Mouse (Mus musculus): Measurements from ENCODE around the gene Susd6. TPM values are rescaled to one million over a fixed set of nuclear protein-coding genes. Genes with fewer than 3 reads are reported as not detected.

Susd6 gene
- polyA plus RNA-seq (2011; ENCODE audit: insufficient read depth, insufficient read length, low read depth, missing spikeins) = 56.0 and 57.0 TPM in 2 replicates

DNA sequence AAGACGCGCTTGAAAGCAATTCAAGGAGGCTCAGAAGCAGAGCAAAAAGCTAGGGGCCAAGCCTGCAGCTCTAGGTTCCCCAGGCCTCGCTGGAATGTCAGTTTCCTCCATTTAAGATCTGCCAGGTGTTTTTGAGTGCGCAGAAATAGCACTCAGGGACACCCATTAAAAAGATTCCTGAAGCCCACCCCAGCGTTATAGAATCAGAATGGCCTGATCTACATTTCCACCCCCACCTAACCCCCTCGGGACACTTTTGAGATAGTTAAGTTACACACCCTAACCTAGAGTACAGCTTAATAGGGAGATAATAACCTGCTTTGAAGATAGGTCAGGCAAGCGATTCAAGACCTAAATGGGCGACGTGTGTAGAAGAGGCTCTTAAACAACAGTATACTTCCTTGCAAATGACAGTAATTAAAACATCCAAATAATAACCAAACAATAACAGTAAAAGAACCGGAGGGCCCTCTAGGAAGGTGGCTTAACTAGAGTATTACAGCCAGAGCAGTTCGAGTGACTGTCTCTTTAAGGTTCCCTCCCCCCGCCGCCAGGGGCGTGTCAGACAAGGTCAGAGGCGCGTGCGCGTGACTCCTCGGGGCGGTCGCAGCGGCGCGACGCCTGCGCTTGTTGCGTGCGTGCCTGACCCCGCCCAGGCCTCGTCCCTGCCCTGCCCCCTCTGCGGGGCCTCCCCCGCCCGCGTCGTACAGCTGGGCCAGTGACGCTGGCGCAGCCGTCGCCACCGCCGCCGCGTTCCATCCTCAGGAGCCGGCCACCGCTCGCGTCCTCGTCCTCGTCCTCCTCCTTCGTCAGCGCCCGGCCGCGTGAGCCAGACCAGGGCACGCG is at the start of gene Susd6:
Gene Susd6 (plus strand): TSS at position 662 of the 846 bp plus-strand sequence.
- Histone ChIP-seq H3K9me3 (replicated peaks; ENCODE audit: control insufficient read depth, insufficient read depth, low read length, poor library complexity, severe bottlenecking) (no peaks in the 10 kb centered on the region), H3K9ac (ENCODE audit: low read depth, poor library complexity, severe bottlenecking) (peak within 1 kb of the TSS; percentile 96), H3K27me3 (ENCODE audit: control insufficient read depth, insufficient read depth, low read length, poor library complexity, severe bottlenecking) (no peaks in the 10 kb centered on the region), H3K36me3 (ENCODE audit: control insufficient read depth, insufficient read depth, low read length, poor library complexity, severe bottlenecking) (peaks cover 18% of the 10 kb centered on the region), H3K27ac (ENCODE audit: insufficient read depth, low read length) (peak within 1 kb of the TSS; percentile 64), H3K4me1 (ENCODE audit: control insufficient read depth, insufficient read depth, low read length) (no peaks in the 10 kb centered on the region), H3K4me3 (ENCODE audit: low read depth, low read length) (peak within 1 kb of the TSS; percentile 79)
- TF ChIP-seq EP300 (IDR thresholded peaks at IDR 0.05; ENCODE audit: insufficient read depth, low read depth, low read length) (peak; percentile 81), CTCF (IDR thresholded peaks at IDR 0.05; ENCODE audit: low read depth, low read length) (peak; percentile 2), POLR2A (IDR thresholded peaks at IDR 0.05; ENCODE audit: insufficient read depth, low read length) (peak; percentile 52)

DNA sequence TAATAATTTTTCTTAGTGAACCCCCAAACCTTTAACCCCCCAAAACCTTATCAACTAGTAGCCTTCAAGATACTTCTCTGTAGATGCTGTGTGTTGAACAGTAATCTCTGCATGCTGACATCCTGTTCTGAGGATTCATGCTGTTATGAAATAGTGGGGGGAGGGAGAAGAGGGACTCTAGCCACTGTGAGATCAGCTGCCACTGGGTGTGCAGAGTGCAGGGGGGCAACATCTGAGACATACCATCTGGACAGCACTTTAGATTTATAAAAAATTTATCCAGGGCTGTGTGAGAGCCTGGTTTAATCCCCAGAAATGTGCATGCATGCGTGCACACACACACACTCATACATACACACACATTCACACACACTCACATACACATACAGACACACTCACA is 45.7 kb upstream of the Susd6 start:
- Histone ChIP-seq H3K4me3 (ENCODE audit: low read depth, low read length) (no peak overlapping the region), H3K9ac (ENCODE audit: low read depth, poor library complexity, severe bottlenecking) (no peak overlapping the region)
- no peak for TF ChIP-seq EP300 (IDR thresholded peaks at IDR 0.05; ENCODE audit: insufficient read depth, low read depth, low read length)
- no peak for TF ChIP-seq CTCF (IDR thresholded peaks at IDR 0.05; ENCODE audit: low read depth, low read length)
- TF ChIP-seq POLR2A (IDR thresholded peaks at IDR 0.05; ENCODE audit: insufficient read depth, low read length) = no peak

DNA sequence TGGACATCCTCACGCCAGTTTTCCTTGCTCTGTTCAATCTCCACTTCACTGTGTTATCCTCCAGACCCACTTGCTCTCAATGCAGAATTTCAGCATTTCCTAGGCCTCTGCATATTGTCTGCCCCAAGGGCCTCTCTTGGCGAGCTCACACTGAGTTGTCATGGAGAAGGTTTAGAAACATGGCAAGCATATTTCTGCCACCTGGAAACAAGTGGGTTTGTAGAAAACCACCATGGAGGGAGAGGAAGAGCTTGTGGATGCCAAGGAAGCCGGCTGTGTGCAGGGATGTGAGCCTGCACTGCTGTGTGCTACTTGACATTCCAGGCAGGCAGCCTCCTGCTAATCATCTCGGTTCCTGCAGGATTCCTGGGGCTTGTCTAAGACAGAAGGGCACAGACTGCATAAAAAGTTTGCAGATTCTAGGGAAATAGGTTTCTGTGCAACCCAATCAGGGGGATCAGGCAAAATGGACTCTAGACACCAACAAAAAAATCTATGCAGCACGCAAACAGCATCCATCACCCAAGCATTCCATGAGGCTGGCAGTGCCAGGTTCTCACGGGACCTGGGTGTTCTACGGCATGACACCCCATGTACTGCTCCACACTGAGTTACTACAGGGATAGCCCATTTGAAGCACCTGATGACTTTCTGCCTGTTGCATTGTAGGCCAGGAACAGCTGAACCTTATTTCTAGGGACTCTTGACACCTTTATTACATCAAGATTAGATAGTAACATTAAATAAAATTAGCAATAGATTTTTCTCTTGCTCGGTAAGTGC is 44.1 kb upstream of the Susd6 start:
- TF ChIP-seq POLR2A (IDR thresholded peaks at IDR 0.05; ENCODE audit: insufficient read depth, low read length) = no peak
- TF ChIP-seq CTCF (IDR thresholded peaks at IDR 0.05; ENCODE audit: low read depth, low read length) = no peak
- TF ChIP-seq EP300 (IDR thresholded peaks at IDR 0.05; ENCODE audit: insufficient read depth, low read depth, low read length) = no peak
- Histone ChIP-seq H3K4me1 (ENCODE audit: control insufficient read depth, insufficient read depth, low read length) (no peaks in the 10 kb centered on the region), H3K27me3 (ENCODE audit: control insufficient read depth, insufficient read depth, low read length, poor library complexity, severe bottlenecking) (peaks cover 6% of the 10 kb centered on the region), H3K9ac (ENCODE audit: low read depth, poor library complexity, severe bottlenecking) (no peak overlapping the region), H3K4me3 (ENCODE audit: low read depth, low read length) (no peak overlapping the region), H3K9me3 (replicated peaks; ENCODE audit: control insufficient read depth, insufficient read depth, low read length, poor library complexity, severe bottlenecking) (no peaks in the 10 kb centered on the region), H3K27ac (ENCODE audit: insufficient read depth, low read length) (no peak overlapping the region), H3K36me3 (ENCODE audit: control insufficient read depth, insufficient read depth, low read length, poor library complexity, severe bottlenecking) (no peaks in the 10 kb centered on the region)

More for the DNA sequence above, 45.7 kb upstream of the Susd6 start:
- Histone ChIP-seq H3K4me1 (ENCODE audit: control insufficient read depth, insufficient read depth, low read length) (no peaks in the 10 kb centered on the region), H3K36me3 (ENCODE audit: control insufficient read depth, insufficient read depth, low read length, poor library complexity, severe bottlenecking) (no peaks in the 10 kb centered on the region), H3K27ac (ENCODE audit: insufficient read depth, low read length) (no peak overlapping the region), H3K9me3 (replicated peaks; ENCODE audit: control insufficient read depth, insufficient read depth, low read length, poor library complexity, severe bottlenecking) (no peaks in the 10 kb centered on the region), H3K27me3 (ENCODE audit: control insufficient read depth, insufficient read depth, low read length, poor library complexity, severe bottlenecking) (peaks cover 6% of the 10 kb centered on the region)

DNA sequence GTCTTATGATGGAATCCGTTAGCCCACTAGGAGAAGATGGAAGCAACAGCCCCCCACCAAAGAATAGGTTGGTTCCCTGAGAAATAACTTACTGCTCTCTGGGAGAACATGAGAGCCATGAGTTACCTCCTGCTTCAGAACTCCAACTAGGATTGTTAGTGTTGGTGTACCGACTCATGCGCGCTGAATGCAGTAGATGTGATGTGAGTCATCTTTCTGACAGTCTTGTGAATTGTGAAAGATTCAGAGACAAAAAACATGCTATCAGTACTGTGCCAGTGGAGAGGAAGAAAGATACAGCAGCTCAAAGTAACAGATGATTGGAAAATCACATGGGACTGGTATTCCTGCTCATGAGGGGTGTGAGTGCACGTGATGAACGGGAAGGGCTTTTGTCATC is 38.8 kb upstream of the Susd6 start:
- peaks cover 4% of the 10 kb centered on the region for H3K27me3 ChIP-seq (ENCODE audit: control insufficient read depth, insufficient read depth, low read length, poor library complexity, severe bottlenecking)
- no peaks in the 10 kb centered on the region for H3K4me1 ChIP-seq (ENCODE audit: control insufficient read depth, insufficient read depth, low read length)
- TF ChIP-seq EP300 (IDR thresholded peaks at IDR 0.05; ENCODE audit: insufficient read depth, low read depth, low read length) = no peak
- no peak for TF ChIP-seq POLR2A (IDR thresholded peaks at IDR 0.05; ENCODE audit: insufficient read depth, low read length)
- TF ChIP-seq CTCF (IDR thresholded peaks at IDR 0.05; ENCODE audit: low read depth, low read length) = no peak
- no peak overlapping the region for H3K27ac ChIP-seq (ENCODE audit: insufficient read depth, low read length)
- no peaks in the 10 kb centered on the region for H3K36me3 ChIP-seq (ENCODE audit: control insufficient read depth, insufficient read depth, low read length, poor library complexity, severe bottlenecking)
- no peak overlapping the region for H3K9ac ChIP-seq (ENCODE audit: low read depth, poor library complexity, severe bottlenecking)
- no peak overlapping the region for H3K4me3 ChIP-seq (ENCODE audit: low read depth, low read length)
- H3K9me3 ChIP-seq (replicated peaks; ENCODE audit: control insufficient read depth, insufficient read depth, low read length, poor library complexity, severe bottlenecking) = no peaks in the 10 kb centered on the region

DNA sequence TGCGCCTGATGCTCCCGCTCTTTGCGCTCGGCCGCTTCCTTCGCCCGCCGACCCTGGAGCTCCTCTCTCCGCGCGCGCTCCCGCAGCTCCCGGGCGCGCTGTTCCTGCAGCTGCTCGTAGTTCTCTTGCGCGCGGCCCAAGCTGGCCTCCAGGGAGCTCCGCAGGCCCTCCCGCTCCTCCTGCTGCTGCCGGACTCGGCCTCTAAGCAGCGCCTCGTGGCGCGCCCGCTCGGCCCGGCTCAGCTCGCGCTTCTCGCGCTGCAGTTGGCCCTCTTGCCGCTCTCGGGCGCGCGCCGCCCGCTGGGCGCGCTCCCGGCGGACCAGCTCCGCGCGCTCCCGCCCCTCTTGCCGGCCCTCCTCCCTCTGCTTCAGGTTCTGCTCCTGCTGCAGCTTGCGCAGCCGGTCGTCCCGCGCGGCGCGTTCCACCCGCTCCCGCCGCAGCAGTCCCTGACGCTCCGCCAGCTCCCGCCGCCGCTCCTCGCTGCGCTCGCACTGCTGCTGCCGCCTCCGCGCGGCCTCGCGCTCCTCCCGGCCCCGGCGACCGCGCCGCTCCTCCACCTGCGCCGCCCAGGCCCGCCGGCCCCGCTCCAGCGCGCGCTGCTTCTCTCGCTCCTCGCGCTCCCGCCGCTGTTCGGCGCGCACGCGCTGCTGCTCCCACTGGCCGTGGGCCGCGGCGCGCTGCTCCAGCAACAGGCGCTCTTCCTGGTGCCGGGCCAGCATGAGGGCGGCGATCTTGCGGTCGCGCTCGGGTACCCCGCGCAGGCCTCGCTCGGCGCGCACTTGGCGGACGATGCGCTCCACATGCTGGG is 32.4 kb upstream of the Susd6 start:
- Histone ChIP-seq H3K36me3 (ENCODE audit: control insufficient read depth, insufficient read depth, low read length, poor library complexity, severe bottlenecking) (no peaks in the 10 kb centered on the region), H3K9me3 (replicated peaks; ENCODE audit: control insufficient read depth, insufficient read depth, low read length, poor library complexity, severe bottlenecking) (peaks cover 4% of the 10 kb centered on the region), H3K27ac (ENCODE audit: insufficient read depth, low read length) (no peak overlapping the region), H3K4me3 (ENCODE audit: low read depth, low read length) (peak overlapping the region; percentile 62), H3K4me1 (ENCODE audit: control insufficient read depth, insufficient read depth, low read length) (no peaks in the 10 kb centered on the region), H3K27me3 (ENCODE audit: control insufficient read depth, insufficient read depth, low read length, poor library complexity, severe bottlenecking) (peaks cover 28% of the 10 kb centered on the region), H3K9ac (ENCODE audit: low read depth, poor library complexity, severe bottlenecking) (peak overlapping the region; percentile 74)
- TF ChIP-seq EP300 (IDR thresholded peaks at IDR 0.05; ENCODE audit: insufficient read depth, low read depth, low read length) = no peak
- TF ChIP-seq POLR2A (IDR thresholded peaks at IDR 0.05; ENCODE audit: insufficient read depth, low read length) = no peak
- TF ChIP-seq CTCF (IDR thresholded peaks at IDR 0.05; ENCODE audit: low read depth, low read length) = no peak

Measured in ES-Bruce4 (cell line).